8 mouse cellular contexts compared by ENCODE assay signal in genomic region chr4:117887920-117888319, GRCm38 (mm10). TPM values are rescaled to one million over a fixed set of nuclear protein-coding genes. Genes with fewer than 3 reads are reported as not detected.
DNase-seq lines count a peak whose midpoint lies in the region; ATAC-seq and TF ChIP-seq lines count a peak whose summit lies in the region.
"Had no signal": no experiment of that assay in that cellular context is flagged by ENCODE, and none has a peak within 500 bp of the region (broad histone marks: within the 10 kb centered on the region; RNA-seq: fewer than 3 reads in every experiment).

No protein-coding gene starts in this region.

- ATAC-seq in kidney, embryonic 16.5 days (ENCODE audit: low FRiP score, low TSS enrichment) = no peak
- no peak for ATAC-seq in intestine, embryonic 15.5 days
- no peak for ATAC-seq in midbrain, postnatal 0 days (ENCODE audit: low FRiP score)

- TF ChIP-seq POLR2A in kidney, adult 2 months (IDR thresholded peaks at IDR 0.05; ENCODE audit: low read depth, low read length) = no peak
- TF ChIP-seq POLR2A in embryonic fibroblast, embryonic 13.5 days (IDR thresholded peaks at IDR 0.05; ENCODE audit: low read depth, low read length) = 0 out of 2 replicates have a peak, but pooled peaks have one; percentile 16
- TF ChIP-seq POLR2A in thymus, adult 2 months (IDR thresholded peaks at IDR 0.05; ENCODE audit: control insufficient read depth, extremely low read depth, insufficient read depth, low read length, poor library complexity) = no peak

- no peak overlapping the region for H3K4me3 ChIP-seq in kidney, embryonic 16.5 days (ENCODE audit: low read length)
- H3K4me3 ChIP-seq in kidney, adult 2 months (ENCODE audit: insufficient read depth, low read depth, low read length) = no peak overlapping the region
- no peak overlapping the region for H3K4me3 ChIP-seq in embryonic fibroblast, embryonic 13.5 days (ENCODE audit: insufficient read depth, low read length)
- peak overlapping the region; percentile 95; the same call in 1 of the 2 replicates for H3K4me3 ChIP-seq in intestine, embryonic 15.5 days (replicated peaks)
- H3K4me3 ChIP-seq in midbrain, postnatal 0 days (ENCODE audit: low read depth, low read length) = peak overlapping the region; percentile 94; the same call in 1 of the 2 replicates
- no peak overlapping the region for H3K4me3 ChIP-seq in thymus, adult 2 months (ENCODE audit: control insufficient read depth, insufficient read depth, low read length)

- peak overlapping the region; percentile 41; the same call in 1 of the 2 replicates for H3K9ac ChIP-seq in kidney, embryonic 16.5 days (replicated peaks; ENCODE audit: low read length)
- H3K9ac ChIP-seq in intestine, embryonic 15.5 days = no peak overlapping the region
- H3K9ac ChIP-seq in midbrain, postnatal 0 days (replicated peaks; ENCODE audit: low read length, poor library complexity, severe bottlenecking) = peak overlapping the region; percentile 97

- WGBS in kidney, embryonic 16.5 days = 73% methylated on average over 2 of the region's 2 CpGs
- 78% methylated on average over 2 of the region's 2 CpGs for WGBS in kidney, adult 2 months
- 78% methylated on average over 2 of the region's 2 CpGs for WGBS in intestine, embryonic 15.5 days
- WGBS in midbrain, postnatal 0 days = 80% methylated on average over 2 of the region's 2 CpGs
- WGBS in thymus, adult 2 months = 93% methylated on average over 2 of the region's 2 CpGs

- peaks cover 14% of the 10 kb centered on the region; the same call in 1 of the 2 replicates for H3K36me3 ChIP-seq in kidney, embryonic 16.5 days (ENCODE audit: insufficient read depth, low read length)
- no peaks in the 10 kb centered on the region; the same call in 1 of the 2 replicates for H3K36me3 ChIP-seq in kidney, adult 2 months (ENCODE audit: control insufficient read depth, insufficient read depth, low read length)
- peaks cover 17% of the 10 kb centered on the region for H3K36me3 ChIP-seq in intestine, embryonic 15.5 days
- peaks cover 22% of the 10 kb centered on the region for H3K36me3 ChIP-seq in midbrain, postnatal 0 days (ENCODE audit: insufficient read depth, low read length)
- H3K36me3 ChIP-seq in thymus, adult 2 months (ENCODE audit: control insufficient read depth, insufficient read depth, low read length) = no peaks in the 10 kb centered on the region; the same call in 1 of the 2 replicates

- no peaks in the 10 kb centered on the region for H3K27me3 ChIP-seq in kidney, embryonic 16.5 days (ENCODE audit: insufficient read depth, low read length)
- H3K27me3 ChIP-seq in kidney, adult 2 months (replicated peaks; ENCODE audit: control insufficient read depth, insufficient read depth, low read length) = no peaks in the 10 kb centered on the region
- H3K27me3 ChIP-seq in intestine, embryonic 15.5 days (replicated peaks) = no peaks in the 10 kb centered on the region
- H3K27me3 ChIP-seq in midbrain, postnatal 0 days (ENCODE audit: insufficient read depth, low read length) = no peaks in the 10 kb centered on the region
- no peaks in the 10 kb centered on the region for H3K27me3 ChIP-seq in thymus, adult 2 months (ENCODE audit: control insufficient read depth, insufficient read depth, low read length)

- DNase-seq in kidney, adult 2 months = no peak
- no peak for DNase-seq in midbrain, postnatal 0 days (ENCODE audit: low spot score)
- no peak for DNase-seq in thymus, adult 2 months
- DNase-seq in left cerebral cortex, adult 8-10 months (ENCODE audit: low spot score in 2 of 2) = no peak

- H3K27ac ChIP-seq in kidney, embryonic 16.5 days (ENCODE audit: low read length) = no peak overlapping the region
- no peak overlapping the region for H3K27ac ChIP-seq in kidney, adult 2 months (ENCODE audit: insufficient read depth, low read depth, low read length)
- H3K27ac ChIP-seq in embryonic fibroblast, embryonic 13.5 days (ENCODE audit: insufficient read depth, low read length) = no peak overlapping the region
- no peak overlapping the region for H3K27ac ChIP-seq in intestine, embryonic 15.5 days
- H3K27ac ChIP-seq in midbrain, postnatal 0 days (ENCODE audit: low read depth, low read length) = no peak overlapping the region
- no peak overlapping the region for H3K27ac ChIP-seq in thymus, adult 2 months (ENCODE audit: control insufficient read depth, insufficient read depth, low read length)

- no peak for TF ChIP-seq CTCF in kidney, adult 2 months (conservative IDR thresholded peaks at IDR 0.05; ENCODE audit: insufficient read depth, insufficient read length, low read depth, low read length)
- no peak for TF ChIP-seq CTCF in embryonic fibroblast, embryonic 13.5 days (IDR thresholded peaks at IDR 0.05; ENCODE audit: borderline replicate concordance, insufficient read depth, low read length)
- no peak for TF ChIP-seq CTCF in midbrain, postnatal 0 days (IDR thresholded peaks at IDR 0.05)
- no peak for TF ChIP-seq CTCF in thymus, adult 2 months (IDR thresholded peaks at IDR 0.05; ENCODE audit: borderline replicate concordance, control insufficient read depth, extremely low read depth, insufficient read depth, low read length, poor library complexity)

- peak overlapping the region; percentile 91 for H3K4me2 ChIP-seq in kidney, embryonic 16.5 days (replicated peaks; ENCODE audit: low read depth, low read length)
- H3K4me2 ChIP-seq in intestine, embryonic 15.5 days (replicated peaks) = peak overlapping the region; percentile 89
- H3K4me2 ChIP-seq in midbrain, postnatal 0 days (ENCODE audit: low read depth, low read length, poor library complexity, severe bottlenecking) = peak overlapping the region; percentile 89; the same call in 1 of the 2 replicates

- H3K4me1 ChIP-seq in kidney, embryonic 16.5 days (ENCODE audit: insufficient read depth, low read length) = peaks cover 27% of the 10 kb centered on the region
- peaks cover 6% of the 10 kb centered on the region; the same call in 1 of the 2 replicates for H3K4me1 ChIP-seq in kidney, adult 2 months (ENCODE audit: control insufficient read depth, insufficient read depth, low read length)
- H3K4me1 ChIP-seq in embryonic fibroblast, embryonic 13.5 days (ENCODE audit: control insufficient read depth, insufficient read depth, low read length) = no peaks in the 10 kb centered on the region; the same call in 1 of the 2 replicates
- peaks cover 33% of the 10 kb centered on the region for H3K4me1 ChIP-seq in intestine, embryonic 15.5 days (replicated peaks)
- H3K4me1 ChIP-seq in midbrain, postnatal 0 days (ENCODE audit: insufficient read depth, low read length) = peaks cover 17% of the 10 kb centered on the region
- H3K4me1 ChIP-seq in thymus, adult 2 months (replicated peaks; ENCODE audit: control insufficient read depth, insufficient read depth, low read length) = peaks cover 20% of the 10 kb centered on the region

- H3K9me3 ChIP-seq in kidney, embryonic 16.5 days (ENCODE audit: low read length) = no peaks in the 10 kb centered on the region
- H3K9me3 ChIP-seq in intestine, embryonic 15.5 days = no peaks in the 10 kb centered on the region
- H3K9me3 ChIP-seq in midbrain, postnatal 0 days (ENCODE audit: low read length) = no peaks in the 10 kb centered on the region

RNA-seq across cellular contexts. Expression of gene Atp6v0b, which starts 0.8 kb away (rescaled TPM):
- 270 and 305 TPM in 2 replicates for polyA plus RNA-seq in kidney, embryonic 16.5 days (2015; fragmentation: Nextera tagmentation; extraction: Ambion mirVana)
- polyA plus RNA-seq in kidney, adult 2 months (2012; rRNA removed) = 768 and 777 TPM in 2 replicates
- 137 and 146 TPM in 2 replicates for polyA plus RNA-seq in embryonic fibroblast, embryonic 13.5 days (2011; ENCODE audit: insufficient read length, low read depth, missing spikeins)
- polyA plus RNA-seq in intestine, embryonic 15.5 days (2015; fragmentation: Nextera tagmentation; extraction: Ambion mirVana) = 239 and 288 TPM in 2 replicates
- 607 and 625 TPM in 2 replicates for total RNA-seq in midbrain, postnatal 0 days (2014; rRNA removed)
- polyA plus RNA-seq in midbrain, postnatal 0 days (2015; fragmentation: Nextera tagmentation; extraction: Ambion mirVana) = 667 and 754 TPM in 2 replicates
- polyA plus RNA-seq in thymus, adult 2 months (2012; rRNA removed) = 372 and 526 TPM in 2 replicates
- total RNA-seq in left cerebral cortex, adult 8-10 months (2022) = 100 to 1,000 TPM; 386 to 441 (median 416) TPM

RNA-seq across cellular contexts. Expression of gene Dph2, which starts 3.9 kb away (rescaled TPM):
- 22.1 and 22.7 TPM in 2 replicates for polyA plus RNA-seq in kidney, embryonic 16.5 days (2015; fragmentation: Nextera tagmentation; extraction: Ambion mirVana)
- 9.4 and 10.1 TPM in 2 replicates for polyA plus RNA-seq in kidney, adult 2 months (2012; rRNA removed)
- 6.6 and 10.0 TPM in 2 replicates for polyA plus RNA-seq in embryonic fibroblast, embryonic 13.5 days (2011; ENCODE audit: insufficient read length, low read depth, missing spikeins)
- 17.1 and 18.3 TPM in 2 replicates for polyA plus RNA-seq in intestine, embryonic 15.5 days (2015; fragmentation: Nextera tagmentation; extraction: Ambion mirVana)
- total RNA-seq in midbrain, postnatal 0 days (2014; rRNA removed) = 13.8 and 23.3 TPM in 2 replicates
- 13.3 and 15.9 TPM in 2 replicates for polyA plus RNA-seq in midbrain, postnatal 0 days (2015; fragmentation: Nextera tagmentation; extraction: Ambion mirVana)
- 38.8 and 45.8 TPM in 2 replicates for polyA plus RNA-seq in thymus, adult 2 months (2012; rRNA removed)
- total RNA-seq in left cerebral cortex, adult 8-10 months (2022) = 10 to 100 TPM in 2 of 4 experiments, 1 to 10 TPM in 2; 9.5 to 12.0 (median 10.7) TPM

RNA-seq across cellular contexts. Expression of gene B4galt2, which starts 4.6 kb away (rescaled TPM):
- polyA plus RNA-seq in kidney, embryonic 16.5 days (2015; fragmentation: Nextera tagmentation; extraction: Ambion mirVana) = 18.0 TPM in 2 replicates
- polyA plus RNA-seq in kidney, adult 2 months (2012; rRNA removed) = 4.9 and 9.8 TPM in 2 replicates
- polyA plus RNA-seq in embryonic fibroblast, embryonic 13.5 days (2011; ENCODE audit: insufficient read length, low read depth, missing spikeins) = 43.8 and 45.6 TPM in 2 replicates
- polyA plus RNA-seq in intestine, embryonic 15.5 days (2015; fragmentation: Nextera tagmentation; extraction: Ambion mirVana) = 14.0 and 15.6 TPM in 2 replicates
- total RNA-seq in midbrain, postnatal 0 days (2014; rRNA removed) = 238 and 337 TPM in 2 replicates
- polyA plus RNA-seq in midbrain, postnatal 0 days (2015; fragmentation: Nextera tagmentation; extraction: Ambion mirVana) = 86.8 and 92.9 TPM in 2 replicates
- 3.7 and 4.4 TPM in 2 replicates for polyA plus RNA-seq in thymus, adult 2 months (2012; rRNA removed)
- total RNA-seq in left cerebral cortex, adult 8-10 months (2022) = 10 to 100 TPM; 73.0 to 85.0 (median 79.7) TPM
- polyA plus RNA-seq: inflammation-experienced regulatory T-cells, adult 6 months had no signal

RNA-seq across cellular contexts. Expression of gene Ccdc24, which starts 15.6 kb away (rescaled TPM):
- polyA plus RNA-seq in kidney, embryonic 16.5 days (2015; fragmentation: Nextera tagmentation; extraction: Ambion mirVana) = 1.2 and 2.4 TPM in 2 replicates
- polyA plus RNA-seq in kidney, adult 2 months (2012; rRNA removed) = 2.9 and 3.3 TPM in 2 replicates
- 0.78 and 2.5 TPM in 2 replicates for polyA plus RNA-seq in embryonic fibroblast, embryonic 13.5 days (2011; ENCODE audit: insufficient read length, low read depth, missing spikeins)
- polyA plus RNA-seq in intestine, embryonic 15.5 days (2015; fragmentation: Nextera tagmentation; extraction: Ambion mirVana) = 0.48 and 1.0 TPM in 2 replicates
- 2.0 and 9.0 TPM in 2 replicates for total RNA-seq in midbrain, postnatal 0 days (2014; rRNA removed)
- polyA plus RNA-seq in midbrain, postnatal 0 days (2015; fragmentation: Nextera tagmentation; extraction: Ambion mirVana) = 1.2 and 1.4 TPM in 2 replicates
- 0.51 and 0.81 TPM in 2 replicates for polyA plus RNA-seq in thymus, adult 2 months (2012; rRNA removed)
- under 1 TPM; 0.33 to 0.94 (median 0.67) TPM for total RNA-seq in left cerebral cortex, adult 8-10 months (2022)
- polyA plus RNA-seq: inflammation-experienced regulatory T-cells, adult 6 months had no signal

RNA-seq across cellular contexts. Expression of gene Ipo13, which starts 26.9 kb away (rescaled TPM):
- 52.9 and 53.1 TPM in 2 replicates for polyA plus RNA-seq in kidney, embryonic 16.5 days (2015; fragmentation: Nextera tagmentation; extraction: Ambion mirVana)
- 55.5 and 61.0 TPM in 2 replicates for polyA plus RNA-seq in kidney, adult 2 months (2012; rRNA removed)
- 44.3 and 45.6 TPM in 2 replicates for polyA plus RNA-seq in embryonic fibroblast, embryonic 13.5 days (2011; ENCODE audit: insufficient read length, low read depth, missing spikeins)
- 34.9 and 39.3 TPM in 2 replicates for polyA plus RNA-seq in intestine, embryonic 15.5 days (2015; fragmentation: Nextera tagmentation; extraction: Ambion mirVana)
- 30.8 and 39.9 TPM in 2 replicates for total RNA-seq in midbrain, postnatal 0 days (2014; rRNA removed)
- 46.0 and 52.4 TPM in 2 replicates for polyA plus RNA-seq in midbrain, postnatal 0 days (2015; fragmentation: Nextera tagmentation; extraction: Ambion mirVana)
- polyA plus RNA-seq in thymus, adult 2 months (2012; rRNA removed) = 87.7 and 96.0 TPM in 2 replicates
- 100 to 1,000 TPM; 122 to 133 (median 124) TPM for total RNA-seq in left cerebral cortex, adult 8-10 months (2022)

Comparison
In these comparisons a context has a peak if more than half of its experiments do, and no peak if none do; other contexts are left out.
1. H3K4me3 ChIP-seq: peak in intestine, embryonic 15.5 days (single experiment) and midbrain, postnatal 0 days (single experiment); none in kidney, embryonic 16.5 days (single experiment), kidney, adult 2 months (single experiment), embryonic fibroblast, embryonic 13.5 days (single experiment) and thymus, adult 2 months (single experiment).
2. Peak in every context shown above with its lines, with median percentiles within 50 percentile points of each other: H3K4me2 ChIP-seq.